Mouse (Mus musculus) forebrain, postnatal 0 days (tissue): ENCODE measurements around the gene Abcf2. TPM values are rescaled to one million over a fixed set of nuclear protein-coding genes. Genes with fewer than 3 reads are reported as not detected.

ENCODE experiments used
- ATAC-seq: fragments of 200-750 bp; cut with Nextera tagmentation; 2 replicates; pipeline ENCODE4 v1.8.0; 2017; ENCODE audit warnings: mild to moderate bottlenecking, moderate library complexity
- DNase-seq: peaks from one replicate; pipeline ENCODE4 v3.0.0-alpha.2; 2015
- H3K27ac ChIP-seq: fragments of 300-500 bp; sonication (generic); 2 replicates; pipeline ENCODE4 v1.5.1; 2014; ENCODE audit warnings: low read depth, mild to moderate bottlenecking, antibody characterized with exemption, low read length, moderate library complexity, mixed read lengths
- H3K27me3 ChIP-seq: fragments of 300-500 bp; sonication (generic); 2 replicates; pipeline ENCODE4 v1.6.1; 2014; ENCODE audit warnings: mild to moderate bottlenecking, low read length, mixed read lengths; ENCODE audit not compliant: insufficient read depth
- H3K36me3 ChIP-seq: fragments of 300-500 bp; sonication (generic); 2 replicates; pipeline ENCODE4 v1.6.1; 2014; ENCODE audit warnings: mild to moderate bottlenecking, moderate library complexity; ENCODE audit not compliant: insufficient read depth
- H3K4me1 ChIP-seq: fragments of 300-500 bp; sonication (generic); 2 replicates; pipeline ENCODE4 v1.6.1; 2014; ENCODE audit warnings: antibody characterized with exemption; ENCODE audit not compliant: insufficient read depth
- H3K4me2 ChIP-seq: fragments of 300-500 bp; sonication (generic); 2 replicates; pipeline ENCODE4 v1.6.1; 2014; ENCODE audit warnings: low read depth, mild to moderate bottlenecking, moderate library complexity
- H3K4me3 ChIP-seq: fragments of 300-500 bp; sonication (generic); 2 replicates; pipeline ENCODE4 v1.5.1; 2014; ENCODE audit warnings: low read depth, low read length, mixed read lengths
- H3K9ac ChIP-seq: fragments of 300-500 bp; sonication (generic); 2 replicates; pipeline ENCODE4 v1.6.1; 2014; ENCODE audit warnings: mild to moderate bottlenecking
- H3K9me3 ChIP-seq: fragments of 300-500 bp; sonication (generic); 2 replicates; pipeline ENCODE4 v1.6.1; 2016; ENCODE audit warnings: low read length
- CTCF ChIP-seq: sonication (generic); IDR thresholded peaks from 2 replicates; pipeline ENCODE4 v1.5.1; 2016; ENCODE audit warnings: antibody characterized with exemption, control low read depth, low read depth
- WGBS: fragments of 180-500 bp; shearing (Covaris S2); extraction: QIAGEN DNeasy Blood & Tissue Kit; methylation state at CpG from one replicate; pipeline ENCODE4 v1.1.7; 2014; 5-methylcytosine and 5-hydroxymethylcytosine counted together
- polyA plus RNA-seq: library from polyadenylated mRNA; unstranded; fragments of >200 nt; fragmentation: Nextera tagmentation; extraction: Ambion mirVana; gene quantifications from 2 replicates; pipeline ENCODE4 v1.2.1, GENCODE M21; 2015
- total RNA-seq: library from RNA; depleted of rRNA; stranded (reverse); fragments of >200 nt; gene quantifications from 2 replicates; pipeline ENCODE4 v1.2.3, GENCODE M21; 2014

Gene Abcf2
- total and polyA plus RNA-seq, 2 experiments from 2014 or later = 59.8 to 73.7 TPM

DNA sequence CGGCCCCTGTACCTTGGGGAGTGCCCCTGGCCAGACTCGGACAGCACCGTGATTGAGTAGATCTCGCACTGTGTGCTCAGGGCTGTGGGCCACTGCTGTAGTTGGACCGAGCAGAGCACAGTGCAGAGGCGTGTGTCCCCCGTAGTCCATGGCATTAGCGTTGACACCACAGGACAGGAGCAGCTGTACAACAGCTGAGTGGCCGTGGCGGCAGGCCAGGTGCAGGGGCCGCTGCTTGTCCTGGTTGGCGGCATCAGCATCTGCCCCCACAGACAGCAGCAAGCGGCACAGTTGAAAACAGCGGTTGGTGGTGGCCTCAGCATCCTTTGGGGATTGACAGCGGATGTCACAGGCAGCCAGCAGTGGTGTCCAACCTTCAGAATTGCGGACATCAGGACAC lies 39.6 kb downstream of the Abcf2 start:
- 61% methylated on average over 16 of the region's 16 CpGs for WGBS
- no peaks in the 10 kb centered on the region for H3K36me3 ChIP-seq
- H3K4me3 ChIP-seq = no peak overlapping the region
- H3K9me3 ChIP-seq = no peaks in the 10 kb centered on the region
- TF ChIP-seq CTCF = no peak
- no peak overlapping the region for H3K9ac ChIP-seq
- no peak overlapping the region for H3K4me2 ChIP-seq
- no peaks in the 10 kb centered on the region for H3K4me1 ChIP-seq
- ATAC-seq = no peak
- H3K27ac ChIP-seq = no peak overlapping the region
- no peak for DNase-seq
- no peaks in the 10 kb centered on the region for H3K27me3 ChIP-seq

DNA sequence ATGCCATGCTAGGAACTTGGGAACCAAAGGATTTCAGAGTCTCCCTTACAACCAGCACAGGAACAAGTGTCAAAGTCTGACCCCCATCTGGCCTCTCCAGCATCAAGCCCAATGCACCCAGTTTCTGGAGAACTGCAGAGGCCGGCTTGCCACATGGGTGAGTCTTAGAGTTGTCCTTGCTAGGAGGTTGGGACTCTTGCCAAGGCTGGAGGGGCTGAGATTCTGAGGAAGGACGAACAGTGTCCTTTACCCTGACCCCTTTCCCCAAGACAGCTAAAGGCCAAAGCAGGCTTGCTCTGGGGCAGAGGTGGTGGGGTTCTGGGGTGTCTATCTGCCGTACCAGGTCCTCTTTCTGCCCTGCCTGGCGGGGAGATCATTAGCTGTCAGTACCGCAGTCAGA lies 40.8 kb downstream of the Abcf2 start:
- DNase-seq (no peak), ATAC-seq (no peak)
- WGBS = 46% methylated on average over 5 of the region's 5 CpGs
- Histone ChIP-seq H3K9ac (no peak overlapping the region), H3K4me3 (no peak overlapping the region), H3K9me3 (no peaks in the 10 kb centered on the region), H3K36me3 (no peaks in the 10 kb centered on the region), H3K4me1 (no peaks in the 10 kb centered on the region), H3K4me2 (no peak overlapping the region), H3K27me3 (no peaks in the 10 kb centered on the region), H3K27ac (no peak overlapping the region)
- TF ChIP-seq CTCF = no peak

DNA sequence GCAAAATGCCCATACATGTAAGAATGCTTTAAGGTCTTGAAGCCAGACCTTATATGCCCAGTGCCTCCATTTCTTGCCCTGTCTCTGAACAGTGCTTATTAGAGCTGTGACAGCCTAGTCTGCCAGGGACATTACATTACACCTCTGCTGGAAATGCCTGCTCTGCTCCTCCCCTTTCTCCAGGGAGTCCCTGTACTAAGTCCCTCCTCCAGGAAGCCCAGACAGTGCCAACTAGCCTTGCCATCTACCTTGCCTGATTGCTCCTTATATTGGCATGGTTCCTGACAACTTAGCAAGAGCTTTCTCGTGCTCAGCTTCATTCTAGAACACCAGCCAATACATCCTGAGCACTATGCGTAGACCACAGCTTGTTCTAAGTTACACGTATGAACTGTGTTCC lies 41.5 kb downstream of the Abcf2 start:
- WGBS = 66% methylated on average over 3 of the region's 3 CpGs
- ATAC-seq = no peak
- no peaks in the 10 kb centered on the region for H3K9me3 ChIP-seq

DNA sequence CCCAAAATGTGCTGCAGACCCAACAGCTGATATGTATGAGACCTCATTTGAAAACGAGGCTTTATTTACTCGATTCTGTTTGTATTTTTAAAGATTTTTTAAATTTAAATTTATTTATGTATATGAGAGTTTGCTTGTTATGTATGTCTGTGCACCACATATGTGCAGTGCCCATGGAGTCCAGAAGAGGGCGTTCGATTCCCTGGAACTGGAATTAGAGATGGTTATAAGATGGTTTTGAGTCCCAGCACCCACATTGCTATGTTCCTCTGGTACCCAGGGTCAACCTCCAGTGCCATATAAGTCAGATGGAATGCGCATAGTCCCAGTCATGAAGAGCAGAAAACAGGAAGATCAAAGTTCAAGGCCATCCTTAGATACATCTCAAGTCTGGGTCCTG lies 43.0 kb downstream of the Abcf2 start:
- Histone ChIP-seq H3K4me3 (no peak overlapping the region), H3K36me3 (no peaks in the 10 kb centered on the region), H3K4me1 (no peaks in the 10 kb centered on the region), H3K9ac (no peak overlapping the region), H3K27ac (no peak overlapping the region), H3K27me3 (0 out of 2 replicates have a peak, but pooled peaks cover 5% of the 10 kb centered on the region), H3K9me3 (no peaks in the 10 kb centered on the region), H3K4me2 (no peak overlapping the region)
- peak; percentile 24; the same call in 1 of the 2 replicates for TF ChIP-seq CTCF
- WGBS = 61% methylated on average over 5 of the region's 5 CpGs
- no peak for ATAC-seq
- no peak for DNase-seq

More for the DNA sequence above, 41.5 kb downstream of the Abcf2 start:
- no peak overlapping the region for H3K4me3 ChIP-seq
- H3K27ac ChIP-seq = no peak overlapping the region
- no peak for TF ChIP-seq CTCF
- no peak overlapping the region for H3K4me2 ChIP-seq
- H3K27me3 ChIP-seq = no peaks in the 10 kb centered on the region
- H3K9ac ChIP-seq = no peak overlapping the region
- H3K4me1 ChIP-seq = no peaks in the 10 kb centered on the region
- DNase-seq = no peak
- no peaks in the 10 kb centered on the region for H3K36me3 ChIP-seq

DNA sequence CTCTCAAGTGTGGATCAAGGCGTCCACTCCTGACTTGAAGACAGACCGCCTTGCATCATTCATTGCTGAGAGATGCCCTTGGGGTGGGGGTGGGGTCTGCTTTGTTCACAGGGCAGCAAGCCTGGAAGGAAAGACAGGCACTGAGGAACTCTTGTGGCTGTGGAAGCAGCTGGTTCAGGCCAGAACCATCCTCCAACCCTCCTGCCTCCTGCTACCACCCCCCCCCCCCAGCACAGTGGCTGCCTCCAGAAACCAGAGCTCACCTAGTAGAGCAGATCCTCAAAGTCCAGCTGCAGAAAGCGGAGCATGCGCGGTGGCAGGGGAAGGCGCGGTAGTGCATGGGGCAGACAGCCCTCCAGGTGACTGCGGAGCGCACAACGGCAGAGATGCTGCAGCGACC lies 43.9 kb downstream of the Abcf2 start:
- 57% methylated on average over 11 of the region's 11 CpGs for WGBS
- Histone ChIP-seq H3K4me3 (no peak overlapping the region), H3K4me2 (no peak overlapping the region), H3K27me3 (peaks cover 13% of the 10 kb centered on the region), H3K9ac (no peak overlapping the region), H3K27ac (no peak overlapping the region), H3K4me1 (no peaks in the 10 kb centered on the region), H3K9me3 (no peaks in the 10 kb centered on the region), H3K36me3 (no peaks in the 10 kb centered on the region)
- DNase-seq (no peak), ATAC-seq (no peak)
- TF ChIP-seq CTCF = no peak

DNA sequence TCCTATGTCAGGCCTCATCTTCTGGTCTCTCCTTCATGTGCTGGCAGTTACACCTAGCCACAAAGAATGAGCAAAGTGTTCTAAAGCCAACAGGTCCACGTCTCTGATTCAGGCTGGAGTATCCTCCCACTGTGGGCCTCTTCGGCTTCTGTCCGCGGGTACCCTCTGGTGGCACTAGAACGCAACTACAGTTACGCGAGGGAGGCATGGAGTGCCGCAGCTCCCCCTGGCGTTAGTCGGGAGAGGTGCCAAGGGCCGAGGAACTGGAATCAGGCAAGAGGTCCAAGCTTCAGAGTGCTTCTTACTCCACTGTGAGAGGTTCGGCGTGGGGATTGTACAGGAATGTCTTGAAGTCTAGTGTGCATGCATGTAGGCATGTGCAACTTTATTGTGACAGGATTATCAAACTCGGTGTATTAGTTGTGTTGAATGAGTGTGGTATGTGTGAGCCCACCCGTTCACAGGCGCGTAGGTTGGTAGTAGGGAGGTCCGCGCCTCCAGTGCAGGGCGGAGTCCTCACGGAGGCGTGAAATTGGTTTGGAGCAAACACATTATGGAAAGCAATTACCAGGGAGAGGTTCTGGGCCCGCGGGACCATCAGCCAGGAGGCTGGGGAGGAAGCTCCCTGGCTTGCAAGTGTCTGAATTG lies 47.1 kb downstream of the Abcf2 start:
- peak; percentile 96 for DNase-seq
- TF ChIP-seq CTCF = peak; percentile 100

DNA sequence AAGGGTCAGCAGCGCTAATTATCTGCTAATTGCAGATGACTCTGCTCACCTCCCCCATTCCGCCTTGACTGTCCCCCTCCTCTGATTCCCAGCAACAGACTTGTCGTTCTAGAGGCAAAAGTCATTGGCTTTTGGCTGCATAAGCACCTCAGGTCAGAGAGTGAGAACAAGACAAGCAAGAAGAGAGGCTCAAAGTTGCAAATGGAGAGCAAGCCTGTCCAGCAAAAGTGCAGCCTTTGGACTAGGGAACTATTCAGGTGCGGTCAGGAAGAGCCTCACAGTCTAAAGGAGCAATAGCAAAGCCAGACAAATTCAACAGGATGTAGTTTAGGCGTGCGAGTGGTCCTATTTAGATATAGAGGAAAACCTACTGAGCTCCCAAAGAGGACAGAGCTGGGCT lies 49.5 kb downstream of the Abcf2 start:
- Histone ChIP-seq H3K4me1 (no peaks in the 10 kb centered on the region), H3K27me3 (peaks cover 50% of the 10 kb centered on the region), H3K9ac (no peak overlapping the region), H3K36me3 (no peaks in the 10 kb centered on the region), H3K4me2 (no peak overlapping the region), H3K9me3 (no peaks in the 10 kb centered on the region), H3K27ac (no peak overlapping the region), H3K4me3 (no peak overlapping the region)
- 20% methylated on average over 6 of the region's 6 CpGs for WGBS
- ATAC-seq (no peak), DNase-seq (no peak)
- TF ChIP-seq CTCF = no peak

More for the DNA sequence above, 47.1 kb downstream of the Abcf2 start:
- H3K36me3 ChIP-seq = no peaks in the 10 kb centered on the region
- no peak overlapping the region for H3K9ac ChIP-seq
- H3K27me3 ChIP-seq = peaks cover 27% of the 10 kb centered on the region
- H3K9me3 ChIP-seq = no peaks in the 10 kb centered on the region
- no peak overlapping the region for H3K27ac ChIP-seq
- H3K4me2 ChIP-seq = no peak overlapping the region
- H3K4me1 ChIP-seq = no peaks in the 10 kb centered on the region
- H3K4me3 ChIP-seq = no peak overlapping the region
- peak; percentile 74 for ATAC-seq
- WGBS = 21% methylated on average over 24 of the region's 24 CpGs
